Mouse (Mus musculus): ENCODE measurements around the gene Ccdc89. TPM values are rescaled to one million over a fixed set of nuclear protein-coding genes. Genes with fewer than 3 reads are reported as not detected.
A peak's percentile ranks its signal among the peaks of the same experiment; 100 is the strongest.

The Ccdc89 gene
- total RNA-seq (2021), result under 1 TPM; 0.36 to 0.43 TPM
- long read RNA-seq, experiment 1, result 0 reads
- long read RNA-seq, experiment 2, result 0 reads

GRCm38 (mm10) chr7:90426020-90427001 is at the start of gene Ccdc89:
TSS of gene Ccdc89 (plus strand) at chr7:90426577.
- peak; percentile 81 to 83 for DNase-seq

GRCm38 (mm10) chr7:90384411-90384810 is 42.0 kb upstream of the Ccdc89 start:
- no peak for DNase-seq

GRCm38 (mm10) chr7:90386885-90387459 is 39.4 kb upstream of the Ccdc89 start:
- no peak for DNase-seq

GRCm38 (mm10) chr7:90389765-90390164 is 36.6 kb upstream of the Ccdc89 start:
- no peak for DNase-seq

- DNase-seq, result no peak
These were observed 31.3 kb upstream of the Ccdc89 start for GRCm38 (mm10) chr7:90395073-90395472.

- no peak for DNase-seq
These were observed 30.4 kb upstream of the Ccdc89 start for GRCm38 (mm10) chr7:90395928-90396327.

- DNase-seq, result peak; percentile 70 to 80
These were observed 16.4 kb upstream of the Ccdc89 start for GRCm38 (mm10) chr7:90409934-90410333.

GRCm38 (mm10) chr7:90427006-90427405 is 629 bp downstream of the Ccdc89 start:
- DNase-seq, result no peak

GRCm38 (mm10) chr7:90432221-90432620 is 5.8 kb downstream of the Ccdc89 start:
- DNase-seq, result no peak

GRCm38 (mm10) chr7:90440044-90440443 is 13.7 kb downstream of the Ccdc89 start:
- no peak for DNase-seq

GRCm38 (mm10) chr7:90442070-90442469 is 15.7 kb downstream of the Ccdc89 start:
- no peak for DNase-seq

- DNase-seq, result peak; percentile 97
These were observed 16.2 kb downstream of the Ccdc89 start, which contains the start of gene Crebzf for GRCm38 (mm10) chr7:90442518-90443080. TSS of gene Crebzf (plus strand) at chr7:90442729.

GRCm38 (mm10) chr7:90443101-90444091 is 17.0 kb downstream of the Ccdc89 start:
- DNase-seq, result peak; percentile 78 to 86

- DNase-seq, result no peak
These were observed 17.8 kb downstream of the Ccdc89 start for GRCm38 (mm10) chr7:90444206-90444605.

- no peak for DNase-seq
These were observed 29.9 kb downstream of the Ccdc89 start for GRCm38 (mm10) chr7:90456149-90456844.

GRCm38 (mm10) chr7:90456845-90457468 is 30.6 kb downstream of the Ccdc89 start, which contains the start of gene Tmem126a:
TSS of gene Tmem126a (minus strand) at chr7:90457229.
- peak; percentile 91 for DNase-seq

GRCm38 (mm10) chr7:90457517-90457916 is 31.1 kb downstream of the Ccdc89 start:
- DNase-seq, result no peak

GRCm38 (mm10) chr7:90460330-90460729 is 34.0 kb downstream of the Ccdc89 start:
- DNase-seq, result no peak

GRCm38 (mm10) chr7:90460930-90461329 is 34.6 kb downstream of the Ccdc89 start:
- peak; percentile 42 to 52 for DNase-seq

- no peak for DNase-seq
These were observed 35.1 kb downstream of the Ccdc89 start for GRCm38 (mm10) chr7:90461441-90461840.
